Mouse (Mus musculus) kidney, adult 2 months (tissue): Measurements from ENCODE around the gene Hhipl2. TPM values are rescaled to one million over a fixed set of nuclear protein-coding genes. Genes with fewer than 3 reads are reported as not detected.
A peak's percentile ranks its signal among the peaks of the same experiment; 100 is the strongest.

Source experiments
- DNase-seq: peaks from one replicate; pipeline ENCODE4 v3.0.0; 2021
- H3K27ac ChIP-seq: fragments of 200-500 bp; 2 replicates; pipeline ENCODE4 v1.5.1; 2012; ENCODE audit warnings: low read depth, low read length, control low read depth, inconsistent platforms; ENCODE audit not compliant: insufficient read depth
- H3K27me3 ChIP-seq: fragments of 200-500 bp; replicated peaks from 2 replicates; pipeline ENCODE4 v1.6.1; 2012; ENCODE audit warnings: mild to moderate bottlenecking, moderate library complexity, low read length, inconsistent platforms; ENCODE audit not compliant: control insufficient read depth, insufficient read depth
- H3K36me3 ChIP-seq: fragments of 200-500 bp; 2 replicates; pipeline ENCODE4 v1.6.1; 2012; ENCODE audit warnings: mild to moderate bottlenecking, moderate library complexity, low read length, inconsistent platforms; ENCODE audit not compliant: control insufficient read depth, insufficient read depth
- H3K4me1 ChIP-seq: fragments of 200-500 bp; 2 replicates; pipeline ENCODE4 v1.6.1; 2011; ENCODE audit warnings: low read length; ENCODE audit not compliant: control insufficient read depth, insufficient read depth
- H3K4me3 ChIP-seq: fragments of 200-500 bp; 2 replicates; pipeline ENCODE4 v1.5.1; 2011; ENCODE audit warnings: mild to moderate bottlenecking, low read depth, low read length, control low read depth; ENCODE audit not compliant: insufficient read depth
- CTCF ChIP-seq: fragments of 200-500 bp; conservative IDR thresholded peaks from 2 replicates; pipeline ENCODE4 v1.5.1; 2011; ENCODE audit warnings: low read depth, mild to moderate bottlenecking, control low read depth, low read length, moderate library complexity, mixed read lengths; ENCODE audit not compliant: insufficient read depth, insufficient read length
- POLR2A ChIP-seq: fragments of 200-500 bp; IDR thresholded peaks from one replicate; pipeline ENCODE4 v1.6.1; 2011; ENCODE audit warnings: low read depth, low read length, control low read depth
- WGBS: fragments of 180-500 bp; shearing (Covaris S2); methylation state at CpG from one replicate; pipeline ENCODE4 v1.1.7; 2018; 5-methylcytosine and 5-hydroxymethylcytosine counted together
- polyA plus RNA-seq: library from polyadenylated mRNA; depleted of rRNA; stranded (reverse); fragments of >200 nt; gene quantifications from 2 replicates; pipeline ENCODE4 v1.2.3, GENCODE M21; 2012; rRNA removed

The Hhipl2 gene
- polyA plus RNA-seq, 1 experiment = 0.16 TPM

DNA sequence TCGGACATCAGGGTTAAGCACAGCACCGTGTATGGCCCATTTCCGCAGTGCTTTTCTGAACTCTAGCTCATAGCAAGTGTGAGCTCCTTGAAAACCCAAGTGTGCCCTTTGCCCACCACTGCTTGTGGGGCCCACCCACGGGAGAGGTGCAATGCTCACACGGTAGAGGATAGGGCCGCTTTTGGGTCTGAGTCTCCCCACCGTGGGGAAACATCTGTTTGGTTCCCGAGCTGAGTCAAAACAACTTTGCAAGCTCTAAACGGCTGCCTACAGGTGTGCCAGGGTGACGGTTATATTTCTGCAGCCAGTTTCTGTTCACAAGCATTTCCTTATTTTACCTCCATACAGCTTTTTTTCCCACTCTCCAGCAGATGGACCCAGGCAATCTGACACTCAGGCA, 2.3 kb downstream of the Hhipl2 start:
- Histone ChIP-seq H3K36me3 (no peaks in the 10 kb centered on the region), H3K4me3 (no peak overlapping the region), H3K27ac (no peak overlapping the region), H3K27me3 (no peaks in the 10 kb centered on the region), H3K4me1 (no peaks in the 10 kb centered on the region)
- WGBS = 85% methylated on average over 10 of the region's 10 CpGs
- TF ChIP-seq POLR2A = no peak
- no peak for TF ChIP-seq CTCF
- no peak for DNase-seq

DNA sequence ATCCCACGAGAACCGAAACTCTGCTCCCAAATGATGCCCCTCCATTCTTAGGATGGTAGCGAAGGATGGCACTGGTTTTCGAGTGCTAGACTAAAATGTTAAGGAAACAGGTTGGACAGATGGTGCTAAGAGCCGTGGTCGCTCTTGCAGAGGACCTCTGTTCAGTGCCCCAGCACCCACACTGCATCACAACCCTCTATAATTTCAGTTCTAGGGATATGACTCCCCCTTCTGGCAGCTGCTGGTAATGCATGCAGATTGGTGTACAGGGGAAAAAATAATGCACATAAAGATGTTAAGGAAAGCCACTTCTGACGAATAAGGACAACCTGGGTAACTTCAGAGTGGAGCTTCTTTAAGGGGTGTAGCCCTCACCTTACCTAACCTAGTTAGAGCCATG, 6.1 kb downstream of the Hhipl2 start:
- Histone ChIP-seq H3K27me3 (no peaks in the 10 kb centered on the region), H3K4me3 (no peak overlapping the region), H3K27ac (no peak overlapping the region), H3K4me1 (no peaks in the 10 kb centered on the region), H3K36me3 (no peaks in the 10 kb centered on the region)
- no peak for DNase-seq
- WGBS = 94% methylated on average over 7 of the region's 7 CpGs
- TF ChIP-seq CTCF = no peak
- TF ChIP-seq POLR2A = no peak

DNA sequence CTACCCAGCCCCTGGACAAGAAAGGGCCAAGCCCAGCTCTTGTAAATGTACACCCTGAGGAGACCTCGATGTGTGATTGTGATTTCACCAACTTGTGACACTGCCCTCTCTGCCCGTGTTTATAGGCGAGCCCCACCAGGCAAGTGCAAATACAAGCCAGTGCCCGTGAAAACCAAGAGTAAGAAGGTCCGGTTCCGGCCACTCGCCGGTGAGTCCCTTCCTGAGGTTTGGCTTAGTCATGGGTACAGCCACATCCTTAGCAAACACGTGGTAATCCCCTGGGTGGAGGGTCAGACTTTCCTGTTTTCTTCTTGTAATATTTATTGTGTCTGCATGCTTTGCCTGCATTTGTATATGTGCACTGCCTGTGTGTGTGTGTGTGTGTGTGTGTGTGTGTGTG, 16.9 kb downstream of the Hhipl2 start:
- Histone ChIP-seq H3K27me3 (no peaks in the 10 kb centered on the region), H3K4me3 (no peak overlapping the region), H3K4me1 (no peaks in the 10 kb centered on the region), H3K36me3 (no peaks in the 10 kb centered on the region), H3K27ac (no peak overlapping the region)
- TF ChIP-seq CTCF (no peak), POLR2A (no peak)
- DNase-seq = no peak
- WGBS = 87% methylated on average over 9 of the region's 9 CpGs

DNA sequence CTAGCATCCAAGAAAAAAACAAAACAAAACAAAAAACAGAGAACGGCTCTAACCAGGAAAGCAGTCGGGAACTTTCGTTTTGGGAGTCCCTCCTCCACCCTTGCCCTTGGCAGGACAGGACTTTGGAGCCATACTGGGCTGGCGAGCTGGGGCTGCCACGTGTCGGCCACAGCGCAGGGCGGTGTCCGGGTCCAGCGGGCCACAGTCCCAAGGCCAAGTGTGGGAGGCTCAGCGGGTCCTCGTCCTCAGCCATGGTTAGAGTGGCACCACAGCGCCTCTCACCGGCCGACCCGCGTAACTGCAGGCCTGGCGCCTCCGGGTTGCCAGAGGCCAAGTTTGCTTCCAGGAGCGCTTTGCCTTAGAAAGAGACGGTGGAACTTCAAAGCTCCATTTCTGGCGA, 21.0 kb downstream of the Hhipl2 start:
- TF ChIP-seq POLR2A (no peak), CTCF (peak; percentile 92)
- H3K27me3 ChIP-seq = no peaks in the 10 kb centered on the region
- no peak overlapping the region for H3K27ac ChIP-seq
- H3K4me1 ChIP-seq = no peaks in the 10 kb centered on the region
- 14% methylated on average over 22 of the region's 22 CpGs for WGBS
- DNase-seq = peak; percentile 92
- H3K4me3 ChIP-seq = peak overlapping the region; percentile 28
- H3K36me3 ChIP-seq = no peaks in the 10 kb centered on the region

DNA sequence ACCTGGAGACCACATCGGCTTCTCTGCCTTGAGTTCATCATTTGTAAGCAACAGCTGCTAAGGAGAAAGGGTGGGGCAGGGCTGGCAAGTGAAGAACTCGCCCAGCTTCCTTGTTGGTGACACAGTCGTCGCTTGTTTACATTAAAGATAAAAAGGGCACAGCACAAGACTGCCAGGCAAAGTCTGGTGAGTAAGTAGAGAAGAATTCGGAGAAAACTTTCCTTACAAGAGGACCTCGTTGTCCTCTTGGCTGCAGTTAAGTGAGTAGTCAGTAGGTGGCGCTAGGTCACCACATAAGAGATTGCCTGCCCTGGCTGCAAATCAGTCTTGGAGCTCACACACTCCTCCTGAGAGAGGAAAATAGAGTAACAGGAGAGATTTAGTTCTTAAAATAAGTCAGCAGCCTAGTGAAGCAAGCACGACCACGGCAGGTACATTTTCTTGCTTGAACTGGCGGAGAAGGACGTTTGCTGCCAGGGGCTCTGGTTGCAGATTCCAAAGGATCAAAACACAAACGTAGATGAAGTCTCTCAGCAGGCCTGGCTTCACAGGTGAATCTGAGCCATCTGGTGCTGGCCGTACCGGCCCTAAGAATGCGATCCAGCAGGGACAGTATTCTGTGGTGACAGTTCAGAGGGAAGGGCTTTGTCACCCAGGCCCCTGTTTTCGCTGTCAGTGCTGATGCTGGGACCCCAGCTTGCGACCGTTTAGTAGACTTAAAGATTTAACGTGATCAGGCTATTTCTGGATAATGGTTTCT, 24.2 kb downstream of the Hhipl2 start:
- H3K4me1 ChIP-seq = no peaks in the 10 kb centered on the region
- 25% methylated on average over 19 of the region's 19 CpGs for WGBS
- TF ChIP-seq CTCF (peak; percentile 97), POLR2A (no peak)
- H3K27ac ChIP-seq = no peak overlapping the region
- H3K4me3 ChIP-seq = no peak overlapping the region
- no peaks in the 10 kb centered on the region for H3K36me3 ChIP-seq
- no peaks in the 10 kb centered on the region for H3K27me3 ChIP-seq
- DNase-seq = peak; percentile 75

DNA sequence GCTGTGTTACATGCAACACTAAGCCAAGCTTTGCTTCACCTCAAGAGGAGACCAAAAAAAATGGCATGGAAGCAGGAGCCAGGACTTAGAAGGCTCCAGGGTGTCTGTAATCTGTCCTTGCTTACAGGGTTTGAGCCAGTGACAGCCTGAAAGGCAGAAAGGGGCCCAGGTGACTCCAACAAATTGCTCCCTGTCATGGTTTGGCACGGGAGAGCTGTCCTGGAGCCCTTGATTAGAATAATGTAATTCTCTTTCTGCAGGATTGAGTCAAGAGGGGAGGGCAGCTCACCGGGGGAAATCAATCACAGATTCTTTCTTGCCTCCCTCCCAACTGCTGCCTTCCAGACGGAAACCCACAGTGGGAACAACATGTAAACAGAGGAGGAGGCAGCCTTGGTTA, 35.1 kb downstream of the Hhipl2 start:
- Histone ChIP-seq H3K36me3 (no peaks in the 10 kb centered on the region), H3K27ac (no peak overlapping the region), H3K4me1 (0 out of 2 replicates have a peak, but pooled peaks cover 2% of the 10 kb centered on the region), H3K4me3 (no peak overlapping the region), H3K27me3 (no peaks in the 10 kb centered on the region)
- WGBS = 44% methylated on average over 3 of the region's 3 CpGs
- TF ChIP-seq CTCF = no peak
- no peak for TF ChIP-seq POLR2A
- DNase-seq = no peak

Other genes starting within 250 kb of the Hhipl2 start
- gene Disp1, start 196.7 kb upstream of the Hhipl2 start, polyA plus RNA-seq = 5.5 and 5.9 TPM in 2 replicates
- 13.2 and 16.8 TPM in 2 replicates for gene Aida, start 121.6 kb upstream of the Hhipl2 start, polyA plus RNA-seq
- 15.5 and 19.8 TPM in 2 replicates for gene Brox, start 120.9 kb upstream of the Hhipl2 start, polyA plus RNA-seq
- gene Mia3, start 48.7 kb upstream of the Hhipl2 start, polyA plus RNA-seq = 60.5 and 63.6 TPM in 2 replicates
- gene Taf1a, start 29.2 kb upstream of the Hhipl2 start, polyA plus RNA-seq = 3.8 and 6.7 TPM in 2 replicates